Mouse (Mus musculus) thymus, adult 2 months (tissue): ENCODE measurements around the gene Ifi35. TPM values are rescaled to one million over a fixed set of nuclear protein-coding genes. Genes with fewer than 3 reads are reported as not detected.

Source experiments
- DNase-seq: peaks from one replicate; pipeline ENCODE4 v3.0.0; 2021
- H3K27ac ChIP-seq: fragments of 200-500 bp; 2 replicates; pipeline ENCODE4 v1.5.1; 2012; ENCODE audit warnings: low read length, control low read depth; ENCODE audit not compliant: control insufficient read depth, insufficient read depth
- H3K27me3 ChIP-seq: fragments of 200-500 bp; 2 replicates; pipeline ENCODE4 v1.6.1; 2012; ENCODE audit warnings: mild to moderate bottlenecking, low read length, moderate library complexity, mixed read lengths; ENCODE audit not compliant: control insufficient read depth, insufficient read depth
- H3K36me3 ChIP-seq: fragments of 200-500 bp; 2 replicates; pipeline ENCODE4 v1.6.1; 2012; ENCODE audit warnings: mild to moderate bottlenecking, low read length, moderate library complexity; ENCODE audit not compliant: control insufficient read depth, insufficient read depth
- H3K4me1 ChIP-seq: fragments of 200-500 bp; replicated peaks from 2 replicates; pipeline ENCODE4 v1.6.1; 2012; ENCODE audit warnings: low read length; ENCODE audit not compliant: control insufficient read depth, insufficient read depth
- H3K4me3 ChIP-seq: fragments of 200-500 bp; 2 replicates; pipeline ENCODE4 v1.5.1; 2012; ENCODE audit warnings: mild to moderate bottlenecking, low read length, control low read depth, moderate library complexity; ENCODE audit not compliant: control insufficient read depth, insufficient read depth
- CTCF ChIP-seq: fragments of 200-500 bp; IDR thresholded peaks from 2 replicates; pipeline ENCODE4 v1.5.1; 2012; ENCODE audit warnings: mild to moderate bottlenecking, control low read depth, low read length, moderate library complexity, borderline replicate concordance; ENCODE audit not compliant: control insufficient read depth, poor library complexity, insufficient read depth; ENCODE audit errors: extremely low read depth
- POLR2A ChIP-seq: fragments of 200-500 bp; IDR thresholded peaks from 2 replicates; pipeline ENCODE4 v1.6.1; 2012; ENCODE audit warnings: mild to moderate bottlenecking, low read length, control low read depth, moderate library complexity; ENCODE audit not compliant: control insufficient read depth, poor library complexity, insufficient read depth; ENCODE audit errors: extremely low read depth
- WGBS: fragments of 180-500 bp; shearing (Covaris S2); methylation state at CpG from one replicate; pipeline ENCODE4 v1.1.7; 2018; 5-methylcytosine and 5-hydroxymethylcytosine counted together
- polyA plus RNA-seq: library from polyadenylated mRNA; depleted of rRNA; stranded (reverse); fragments of >200 nt; gene quantifications from 2 replicates; pipeline ENCODE4 v1.2.3, GENCODE M21; 2012

The Ifi35 gene
- polyA plus RNA-seq, 1 experiment = 83.6 TPM

DNA sequence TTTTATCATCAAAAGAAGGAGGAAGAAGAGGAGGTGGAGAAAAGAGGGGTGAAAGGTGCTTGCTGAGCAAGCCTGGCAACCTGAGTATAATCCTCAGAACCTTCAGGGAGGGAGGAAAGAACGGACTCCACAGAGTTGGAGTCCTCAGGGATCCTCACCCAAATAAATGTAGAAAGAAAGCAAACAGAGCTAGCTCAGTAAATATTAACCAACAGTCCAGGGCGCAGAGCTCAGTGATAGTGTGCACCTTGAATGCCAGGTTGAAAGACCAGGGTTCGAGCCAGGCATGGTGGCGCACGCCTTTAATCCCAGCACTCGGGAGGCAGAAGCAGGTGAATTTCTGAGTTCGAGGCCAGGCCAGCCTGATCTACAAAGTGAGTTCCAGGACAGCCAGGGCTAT is 7.4 kb downstream of the Ifi35 start:
- WGBS = 97% methylated on average over 7 of the region's 7 CpGs
- H3K27ac ChIP-seq = no peak overlapping the region
- H3K4me1 ChIP-seq = peaks cover 2% of the 10 kb centered on the region; the same call in 1 of the 2 replicates
- no peak for TF ChIP-seq CTCF
- no peak for TF ChIP-seq POLR2A
- DNase-seq = no peak
- H3K4me3 ChIP-seq = no peak overlapping the region
- peaks cover 23% of the 10 kb centered on the region for H3K36me3 ChIP-seq
- no peaks in the 10 kb centered on the region for H3K27me3 ChIP-seq

DNA sequence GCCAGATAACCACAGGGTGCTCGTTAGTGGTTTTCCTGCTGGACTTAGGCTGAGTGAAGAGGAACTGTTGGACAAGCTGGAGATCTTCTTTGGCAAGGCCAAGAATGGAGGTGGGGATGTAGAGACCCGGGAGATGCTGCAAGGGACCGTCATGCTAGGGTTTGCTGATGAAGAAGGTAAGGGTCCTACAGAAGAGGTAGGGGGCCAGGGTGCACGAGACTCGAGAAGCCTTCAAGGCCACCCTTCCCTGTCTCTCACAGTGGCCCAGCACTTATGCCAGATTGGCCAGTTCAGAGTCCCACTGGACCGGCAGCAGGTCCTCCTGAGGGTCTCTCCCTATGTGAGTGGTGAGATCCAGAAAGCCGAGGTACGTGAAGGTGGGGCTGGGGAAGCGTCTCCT is 9.4 kb downstream of the Ifi35 start:
- H3K4me3 ChIP-seq = no peak overlapping the region
- TF ChIP-seq POLR2A (no peak), CTCF (no peak)
- H3K27me3 ChIP-seq = no peaks in the 10 kb centered on the region
- no peak for DNase-seq
- 95% methylated on average over 9 of the region's 9 CpGs for WGBS
- H3K36me3 ChIP-seq = peaks cover 23% of the 10 kb centered on the region
- no peaks in the 10 kb centered on the region for H3K4me1 ChIP-seq
- no peak overlapping the region for H3K27ac ChIP-seq

DNA sequence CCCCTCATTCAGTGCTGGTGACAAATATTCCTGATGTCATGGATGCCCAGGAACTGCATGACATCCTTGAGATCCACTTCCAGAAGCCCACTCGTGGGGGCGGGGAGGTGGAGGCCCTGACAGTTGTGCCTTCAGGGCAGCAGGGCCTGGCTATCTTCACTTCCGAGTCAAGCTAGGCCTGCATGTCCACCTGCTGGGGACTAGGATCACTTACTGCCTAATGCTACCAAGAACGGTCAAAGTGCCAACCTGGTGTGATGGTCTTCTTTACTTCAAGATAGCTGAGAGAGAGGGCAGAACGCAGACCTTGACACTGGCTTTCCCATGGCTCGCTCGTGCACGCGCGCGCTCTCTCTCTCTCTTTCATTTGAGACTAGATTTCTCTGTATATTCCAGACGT is 10.0 kb downstream of the Ifi35 start:
- Histone ChIP-seq H3K27me3 (no peaks in the 10 kb centered on the region), H3K36me3 (peaks cover 23% of the 10 kb centered on the region), H3K4me3 (no peak overlapping the region), H3K4me1 (no peaks in the 10 kb centered on the region), H3K27ac (no peak overlapping the region)
- WGBS = 97% methylated on average over 12 of the region's 12 CpGs
- TF ChIP-seq CTCF (no peak), POLR2A (no peak)
- DNase-seq = no peak

DNA sequence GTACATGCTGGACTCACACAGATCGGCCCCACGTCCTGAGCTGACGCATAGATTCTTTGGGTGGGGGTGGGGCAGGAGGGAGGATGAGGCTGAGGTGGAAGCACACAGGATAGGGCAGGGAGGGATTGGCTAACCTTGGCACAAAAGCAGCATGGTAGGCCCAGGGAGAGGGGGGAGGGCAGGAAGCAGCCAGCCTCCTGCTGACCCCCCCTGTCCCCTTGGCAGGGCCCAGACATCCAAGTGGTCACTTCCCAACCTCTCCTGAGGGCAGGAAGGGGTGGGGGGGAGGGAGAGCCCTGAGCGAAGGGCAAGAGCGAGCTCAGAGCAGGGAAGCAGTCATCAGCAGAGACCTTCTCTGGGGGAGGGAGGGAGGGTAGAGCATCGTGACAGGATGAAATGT is 11.5 kb downstream of the Ifi35 start:
- H3K4me1 ChIP-seq = peaks cover under 1% of the 10 kb centered on the region
- no peak for DNase-seq
- 95% methylated on average over 5 of the region's 6 CpGs for WGBS
- no peaks in the 10 kb centered on the region for H3K27me3 ChIP-seq
- no peak for TF ChIP-seq CTCF
- TF ChIP-seq POLR2A = no peak
- H3K27ac ChIP-seq = no peak overlapping the region
- peaks cover 23% of the 10 kb centered on the region for H3K36me3 ChIP-seq
- no peak overlapping the region for H3K4me3 ChIP-seq

DNA sequence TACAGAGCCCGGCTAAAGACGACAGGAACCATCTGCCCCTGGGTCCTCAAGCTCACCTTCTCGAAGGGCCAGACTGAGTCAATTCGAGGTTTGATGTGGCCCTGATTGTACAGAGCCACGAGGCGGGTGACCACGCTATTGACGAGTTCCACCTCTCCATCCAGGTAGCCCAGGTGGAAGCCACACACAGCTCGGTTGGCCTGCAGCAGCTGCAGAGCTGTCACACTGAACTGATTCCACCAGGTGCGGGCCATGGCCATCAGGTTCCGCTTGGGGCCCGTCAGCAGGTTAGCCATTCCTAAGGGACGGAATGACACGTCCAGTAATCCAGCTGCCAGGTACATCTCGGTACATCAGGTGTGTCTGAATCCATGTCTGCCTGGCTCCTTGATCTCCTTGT is 12.1 kb downstream of the Ifi35 start:
- peaks cover 23% of the 10 kb centered on the region for H3K36me3 ChIP-seq
- H3K4me1 ChIP-seq = peaks cover 7% of the 10 kb centered on the region
- no peak overlapping the region for H3K4me3 ChIP-seq
- DNase-seq = no peak
- H3K27ac ChIP-seq = no peak overlapping the region
- no peak for TF ChIP-seq POLR2A
- no peak for TF ChIP-seq CTCF
- 96% methylated on average over 15 of the region's 15 CpGs for WGBS
- H3K27me3 ChIP-seq = no peaks in the 10 kb centered on the region

DNA sequence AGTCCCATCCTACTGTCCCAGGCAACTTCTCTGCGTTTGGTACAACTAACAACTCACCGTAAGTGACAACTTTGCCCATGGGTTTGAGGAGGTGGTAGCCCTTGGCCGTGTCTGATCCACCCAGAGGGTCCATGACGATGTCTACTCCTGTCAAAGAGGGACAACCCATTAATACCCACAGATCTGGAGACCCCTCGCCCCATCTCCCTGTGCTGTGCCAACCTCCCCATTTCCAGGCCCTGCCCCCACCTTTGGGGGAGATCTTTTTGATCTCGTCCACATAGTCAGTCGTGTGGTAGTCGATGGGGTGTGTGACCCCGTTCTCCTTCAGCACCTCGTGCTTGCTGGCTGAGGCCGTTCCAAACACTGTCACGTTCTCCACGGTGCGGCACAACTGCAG is 13.9 kb downstream of the Ifi35 start:
- H3K27me3 ChIP-seq = no peaks in the 10 kb centered on the region
- no peak overlapping the region for H3K27ac ChIP-seq
- H3K4me1 ChIP-seq = peaks cover 11% of the 10 kb centered on the region
- H3K4me3 ChIP-seq = no peak overlapping the region
- TF ChIP-seq CTCF (no peak), POLR2A (no peak)
- peaks cover 22% of the 10 kb centered on the region for H3K36me3 ChIP-seq
- 96% methylated on average over 14 of the region's 14 CpGs for WGBS
- no peak for DNase-seq
